Mouse (Mus musculus) ES-E14 (cell line): ENCODE data around the gene Grsf1. TPM values are rescaled to one million over a fixed set of nuclear protein-coding genes. Genes with fewer than 3 reads are reported as not detected.
A peak's percentile ranks its signal among the peaks of the same experiment; 100 is the strongest.

ENCODE experiments used
- DNase-seq: peaks from one replicate; pipeline ENCODE4 v3.0.0-alpha.2; 2013; ENCODE audit warnings: low read depth, low spot score
- H3K27ac ChIP-seq: 2 replicates; pipeline ENCODE4 v1.5.1; 2012; ENCODE audit warnings: low read depth, mild to moderate bottlenecking, low read length, moderate library complexity, mixed read lengths; ENCODE audit not compliant: poor library complexity, insufficient read depth, severe bottlenecking
- H3K36me3 ChIP-seq: 2 replicates; pipeline ENCODE4 v1.6.1; 2012; ENCODE audit warnings: mild to moderate bottlenecking, low read length, moderate library complexity, mixed read lengths; ENCODE audit not compliant: control insufficient read depth, poor library complexity, insufficient read depth, severe bottlenecking
- H3K4me1 ChIP-seq, 2 experiments: fragments of 150-350 bp in 1 of 2; sonication (generic) in 1 of 2; 2 replicates each; pipeline ENCODE4 v1.6.1; 2012; ENCODE audit warnings: low read length in 2 of 2, mild to moderate bottlenecking in 1 of 2, mixed read lengths in 1 of 2; ENCODE audit not compliant: control insufficient read depth in 2 of 2, insufficient read depth in 2 of 2, poor library complexity in 1 of 2
- H3K4me3 ChIP-seq, 2 experiments: fragments of 150-350 bp in 1 of 2; sonication (generic) in 1 of 2; 2 replicates each; pipeline ENCODE4 v1.5.1; 2012; ENCODE audit warnings: low read length in 2 of 2, low read depth in 1 of 2, mild to moderate bottlenecking in 1 of 2, mixed read lengths in 1 of 2; ENCODE audit not compliant: insufficient read depth in 1 of 2, poor library complexity in 1 of 2, severe bottlenecking in 1 of 2
- H3K9ac ChIP-seq: 2 replicates; pipeline ENCODE4 v1.6.1; 2012; ENCODE audit warnings: low read depth, mild to moderate bottlenecking, low read length, mixed read lengths; ENCODE audit not compliant: poor library complexity, insufficient read depth, severe bottlenecking
- H3K9me3 ChIP-seq: fragments of 150-350 bp; sonication (generic); 2 replicates; pipeline ENCODE4 v1.6.1; 2012; ENCODE audit warnings: low read depth, mild to moderate bottlenecking, low read length; ENCODE audit not compliant: control insufficient read depth, insufficient read depth
- CHD2 ChIP-seq: IDR thresholded peaks from 2 replicates; pipeline ENCODE4 v1.6.1; 2014; ENCODE audit warnings: mild to moderate bottlenecking, low read depth, low read length, inconsistent platforms
- HCFC1 ChIP-seq: IDR thresholded peaks from 2 replicates; pipeline ENCODE4 v1.6.1; 2012; ENCODE audit warnings: low read length, inconsistent platforms, borderline replicate concordance; ENCODE audit not compliant: insufficient read depth
- MAFK ChIP-seq: IDR thresholded peaks from 2 replicates; pipeline ENCODE4 v1.6.1; 2014; ENCODE audit warnings: mild to moderate bottlenecking, low read depth, low read length, inconsistent platforms; ENCODE audit not compliant: insufficient read depth
- ZC3H11A ChIP-seq: IDR thresholded peaks from 2 replicates; pipeline ENCODE4 v1.6.1; 2012; ENCODE audit warnings: low read depth, mild to moderate bottlenecking, inconsistent platforms, low read length, borderline replicate concordance
- ZNF384 ChIP-seq: IDR thresholded peaks from 2 replicates; pipeline ENCODE4 v1.6.1; 2012; ENCODE audit warnings: low read depth, low read length, inconsistent platforms
- in situ Hi-C, 2 experiments: fragments of 600-800 bp; cut with MboI; formaldehyde crosslinking; loops; one replicate each; pipeline ENCODE4 v1.15.1; 2025; ENCODE audit warnings: low sequenced_read_pairs in 2 of 2, inconsistent platforms in 1 of 2; ENCODE audit not compliant: unreplicated experiment in 2 of 2
- total RNA-seq: library from RNA; depleted of rRNA; stranded (reverse); fragments of 300-350 nt; gene quantifications from 2 replicates; pipeline ENCODE4 v1.2.3, GENCODE M21; 2012

The Grsf1 gene
- total RNA-seq, 1 experiment, result 54.2 TPM

DNA sequence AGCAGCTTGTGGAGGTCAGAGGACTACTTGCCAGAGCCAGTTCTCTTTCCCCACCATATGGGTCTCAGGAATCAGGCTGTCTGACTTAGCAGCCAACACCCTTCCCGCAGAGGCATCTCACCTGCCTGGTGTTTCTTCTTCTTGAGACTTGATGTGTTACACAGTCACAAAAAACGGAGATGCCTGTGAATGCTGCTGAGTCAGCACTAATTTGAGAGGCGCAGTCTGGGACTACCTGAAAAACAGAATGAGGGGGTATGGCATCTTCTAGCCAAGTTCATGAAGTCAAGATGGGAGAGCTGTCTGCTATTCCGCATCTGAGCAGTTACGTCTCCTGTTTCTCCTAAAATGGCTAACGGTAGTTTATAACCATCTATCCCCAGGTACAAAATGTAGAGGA lies 4.6 kb upstream of the Grsf1 start:
- TF ChIP-seq CHD2 (no peak), MAFK (peak; percentile 99), ZNF384 (no peak), HCFC1 (no peak), ZC3H11A (no peak)
- peaks cover 8 to 22% of the 10 kb centered on the region in 2 experiments; a peak in 3 of 4 replicates for H3K4me1 ChIP-seq
- no peak overlapping the region for H3K4me3 ChIP-seq
- no peak for DNase-seq
- H3K36me3 ChIP-seq, result no peaks in the 10 kb centered on the region
- no peak overlapping the region for H3K27ac ChIP-seq
- in situ Hi-C loops, result no loop called here
- H3K9me3 ChIP-seq, result no peaks in the 10 kb centered on the region
- H3K9ac ChIP-seq, result no peak overlapping the region

DNA sequence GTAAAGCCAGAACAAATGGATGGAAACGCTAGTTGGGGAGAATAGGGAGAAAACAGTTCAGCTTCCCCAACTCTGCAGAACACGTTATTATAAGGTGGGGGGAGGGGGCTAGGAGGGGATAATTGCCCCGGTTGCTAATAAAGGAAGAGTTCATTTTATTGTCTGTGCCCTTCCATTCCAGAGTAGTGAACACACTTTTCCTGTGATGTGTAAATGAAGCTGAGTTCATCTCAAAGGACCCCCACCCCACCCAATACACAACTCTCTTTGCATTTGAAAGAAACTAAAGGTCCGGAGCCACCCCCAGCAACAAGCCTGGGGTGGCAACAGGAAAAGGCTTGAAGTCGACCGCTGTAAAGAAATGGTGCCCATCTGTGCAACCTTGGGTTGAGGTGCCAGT lies 3.4 kb upstream of the Grsf1 start:
- H3K4me3 ChIP-seq, result peak overlapping the region in 1 of 2 experiments; percentile 22; a peak in 2 of 4 replicates
- in situ Hi-C loops, result no loop called here
- H3K9ac ChIP-seq, result no peak overlapping the region
- peaks cover 8 to 22% of the 10 kb centered on the region in 2 experiments for H3K4me1 ChIP-seq
- peak; percentile 79 for DNase-seq
- H3K27ac ChIP-seq, result no peak overlapping the region
- no peaks in the 10 kb centered on the region for H3K36me3 ChIP-seq
- TF ChIP-seq MAFK (no peak), CHD2 (no peak; the same call in 1 of the 2 replicates), ZNF384 (no peak), ZC3H11A (no peak), HCFC1 (no peak)
- no peaks in the 10 kb centered on the region for H3K9me3 ChIP-seq

DNA sequence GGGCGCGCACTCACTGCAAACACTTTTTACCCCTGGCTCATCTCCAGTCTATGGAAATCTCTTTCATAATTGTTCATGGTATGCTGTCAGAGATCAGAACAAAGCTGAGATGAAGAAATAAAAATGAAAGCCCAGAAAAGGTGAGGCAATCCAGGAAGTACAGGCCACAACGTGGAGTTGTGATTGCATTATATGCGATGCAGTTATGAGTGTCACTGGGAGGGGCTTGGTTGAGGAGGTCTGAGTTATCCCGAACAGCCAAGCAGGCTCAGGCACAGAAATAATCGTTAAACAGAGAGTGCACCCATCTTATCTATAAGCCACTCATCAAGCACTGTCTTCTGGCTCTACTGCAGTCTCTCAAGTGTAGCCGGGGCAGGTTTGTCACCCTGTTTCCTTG lies 3.0 kb upstream of the Grsf1 start:
- TF ChIP-seq CHD2 (no peak), HCFC1 (no peak), ZNF384 (no peak), ZC3H11A (no peak), MAFK (no peak)
- in situ Hi-C loops, result no loop called here
- Histone ChIP-seq H3K9me3 (no peaks in the 10 kb centered on the region), H3K27ac (no peak overlapping the region), H3K9ac (no peak overlapping the region), H3K4me3 (peak overlapping the region in 1 of 2 experiments; percentile 22; a peak in 2 of 4 replicates), H3K36me3 (no peaks in the 10 kb centered on the region), H3K4me1 (peaks cover 9 to 21% of the 10 kb centered on the region in 2 experiments)
- DNase-seq, result no peak

DNA sequence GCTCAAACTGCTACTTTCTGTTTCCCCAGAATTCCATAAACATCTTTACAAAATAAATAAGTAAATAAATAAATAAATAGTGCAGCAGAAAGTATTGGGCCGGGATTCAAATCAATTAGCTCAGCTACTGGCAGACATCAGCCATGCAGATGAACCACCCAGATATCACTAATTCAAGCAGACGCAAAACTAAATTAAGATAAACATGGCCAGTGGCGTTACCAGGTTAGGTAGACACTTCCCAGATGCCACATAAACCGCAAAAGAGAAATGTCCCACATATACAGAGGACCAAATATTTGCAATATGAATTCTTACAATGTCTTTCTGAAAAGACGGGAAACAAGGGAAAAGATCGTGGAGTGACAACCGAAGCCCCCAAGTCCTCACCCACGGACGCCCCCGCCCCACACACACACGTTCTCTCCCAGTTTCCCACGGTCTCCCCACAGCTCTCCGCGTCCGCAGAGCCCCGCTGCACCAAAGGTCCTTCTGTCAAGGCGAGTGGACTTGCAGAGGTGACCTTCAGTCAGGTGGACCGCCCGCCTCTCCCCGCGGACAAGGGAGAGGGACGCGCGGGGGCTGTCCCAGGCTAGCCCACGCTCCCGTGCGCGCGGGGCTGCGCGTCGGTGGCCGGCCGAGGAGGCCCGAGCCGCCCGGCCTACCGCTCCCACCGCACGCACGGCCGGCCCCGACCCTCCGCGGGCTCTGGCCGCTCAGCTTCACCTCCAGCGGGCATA lies 1.1 kb downstream of the Grsf1 start:
- peaks cover 7 to 14% of the 10 kb centered on the region in 2 experiments for H3K4me1 ChIP-seq
- no peaks in the 10 kb centered on the region for H3K9me3 ChIP-seq
- TF ChIP-seq MAFK (no peak), ZNF384 (no peak), CHD2 (no peak), ZC3H11A (no peak), HCFC1 (0 out of 2 replicates have a peak, but pooled peaks have one; percentile 17)
- no peak for DNase-seq
- no peak overlapping the region for H3K27ac ChIP-seq
- peaks cover 9% of the 10 kb centered on the region for H3K36me3 ChIP-seq
- peak overlapping the region; percentile 94 for H3K9ac ChIP-seq
- in situ Hi-C loops, result no loop called here
- H3K4me3 ChIP-seq, result peak overlapping the region; percentile 95 to 98
